Mouse (Mus musculus): ENCODE measurements around the gene Amacr. TPM values are rescaled to one million over a fixed set of nuclear protein-coding genes. Genes with fewer than 3 reads are reported as not detected.

Gene Amacr
- total RNA-seq, 2 experiments from 2014 or later: 17.0 to 21.6 TPM

Other genes starting within 250 kb of the Amacr start
- gene C1qtnf3, start 29.4 kb upstream of the Amacr start, total RNA-seq (2021): under 1 TPM; 0.38 to 0.86 TPM
- not detected for gene Slc45a2, start 19.0 kb downstream of the Amacr start, total RNA-seq (2021)
- not detected for gene Rxfp3, start 56.2 kb downstream of the Amacr start, total RNA-seq (2021)
- 1 to 10 TPM; 2.3 to 3.4 TPM for gene Adamts12, start 83.0 kb downstream of the Amacr start, total RNA-seq (2021)

Data from adrenal gland, adult 18-20 months (tissue).